Mouse (Mus musculus) thymus, postnatal 25 days (tissue): ENCODE data around the gene Notch2.

Experiments used
- DNase-seq: peaks from one replicate; pipeline ENCODE4 v3.0.0; 2022

The Notch2 gene

DNA sequence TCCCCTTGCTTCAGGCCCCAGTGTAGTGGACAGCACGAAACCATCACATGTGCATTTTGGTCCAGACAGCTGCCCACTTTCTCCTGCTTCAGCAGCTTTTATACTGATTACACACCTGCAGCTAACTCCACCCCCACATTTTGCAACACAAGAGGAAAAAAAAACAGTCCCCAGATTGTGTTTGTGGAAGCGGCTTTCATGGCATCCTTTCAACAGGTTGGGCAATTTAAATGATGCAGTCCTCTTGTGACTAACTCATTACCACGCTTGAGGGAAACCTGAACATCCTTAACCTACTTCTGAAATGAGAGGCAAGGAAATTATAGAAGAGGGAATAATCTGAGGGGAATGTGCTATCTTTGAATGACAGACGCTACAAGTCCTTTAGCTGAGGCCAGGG is 15.0 kb upstream of the Notch2 start:
- no peak for DNase-seq

DNA sequence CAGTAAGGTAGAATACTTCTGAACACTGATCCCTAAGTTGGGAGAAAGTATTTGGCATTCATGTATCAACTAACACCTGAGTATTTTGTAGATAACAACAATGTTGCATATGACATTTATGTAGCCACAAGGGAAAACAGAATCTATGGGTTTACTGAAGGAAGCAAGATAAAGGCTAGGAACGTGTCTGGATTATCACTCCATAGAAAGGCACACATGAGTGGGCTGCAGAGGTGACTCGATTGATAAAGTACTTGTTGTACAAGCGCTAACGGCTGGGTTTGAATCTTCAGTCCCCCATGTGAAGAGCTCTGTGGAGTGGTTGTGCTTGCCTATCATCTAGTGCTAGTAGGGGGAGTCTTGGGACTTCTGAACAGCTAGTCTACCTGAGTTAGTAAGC is 9.8 kb upstream of the Notch2 start:
- DNase-seq, result no peak

DNA sequence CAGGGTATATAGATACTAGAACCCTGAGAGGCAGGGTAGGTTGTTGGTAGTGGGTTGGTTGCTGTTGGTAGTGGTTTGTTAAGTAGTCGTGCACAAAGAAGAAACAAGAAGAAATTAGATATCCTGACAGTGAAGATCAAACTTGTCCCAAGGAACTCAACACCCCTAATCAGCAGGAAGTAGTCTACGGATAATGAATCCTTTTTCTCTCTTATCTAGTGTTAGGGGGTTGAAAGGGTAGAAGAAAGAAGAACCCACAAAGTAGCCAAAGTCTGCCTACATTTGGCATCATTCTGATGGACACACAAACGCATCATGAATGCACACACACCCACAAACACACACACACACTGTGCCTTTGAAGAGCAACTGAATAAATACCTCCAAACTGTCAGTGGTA is 9.1 kb upstream of the Notch2 start:
- DNase-seq, result no peak

- DNase-seq, result no peak
These were observed 8.0 kb upstream of the Notch2 start for GRCm38 (mm10) chr3:98005306-98005705.

DNA sequence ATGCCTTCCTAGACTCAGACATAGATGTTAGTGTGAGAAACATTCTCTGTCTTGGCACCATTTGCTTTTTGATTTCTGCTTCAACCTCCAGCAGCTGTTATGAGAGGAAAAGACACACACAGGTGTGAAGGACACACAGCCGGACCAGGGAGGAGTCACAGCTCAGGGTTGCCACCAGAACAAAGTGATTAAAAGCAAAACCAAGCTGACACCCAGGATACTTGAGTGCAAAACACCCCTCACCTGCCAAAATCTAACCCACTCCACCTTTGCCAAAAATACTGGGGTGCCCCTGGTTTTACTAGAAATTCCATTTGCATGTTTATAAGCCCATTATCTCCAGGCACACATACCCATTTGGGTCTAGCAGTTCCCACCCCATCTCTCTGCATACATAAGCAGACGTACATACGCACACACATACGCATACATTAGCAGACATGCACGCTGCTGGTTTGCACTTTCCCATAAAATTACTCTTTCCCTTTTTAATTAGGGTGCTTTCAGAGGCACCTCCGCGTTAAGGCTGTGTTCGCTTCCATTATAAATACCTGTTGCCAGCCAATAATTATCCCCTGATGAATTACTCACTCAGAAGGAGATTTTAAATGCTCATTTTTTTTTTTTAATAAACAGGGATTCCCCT is 7.2 kb upstream of the Notch2 start:
- DNase-seq, result no peak

- DNase-seq, result no peak
These were observed 6.4 kb upstream of the Notch2 start for GRCm38 (mm10) chr3:98006973-98007372.

DNA sequence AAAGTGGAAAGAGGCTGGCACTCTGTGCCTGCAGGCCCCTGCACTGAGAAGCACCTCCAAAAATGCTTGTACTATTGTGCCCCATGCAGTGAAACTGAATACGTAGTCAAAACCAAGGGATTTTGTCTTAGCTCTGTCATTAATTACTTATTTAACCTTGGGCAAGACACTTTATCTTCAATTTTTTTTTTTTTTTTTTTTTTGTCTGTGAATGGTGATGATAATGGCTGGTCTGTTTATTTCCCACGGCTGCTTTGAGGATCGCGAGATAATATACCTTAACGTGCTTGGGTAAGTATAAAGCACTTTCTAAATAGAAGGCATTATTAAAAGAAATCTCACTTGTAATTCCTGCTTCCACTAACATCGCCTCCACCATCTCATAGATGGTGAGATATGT is 5.2 kb upstream of the Notch2 start:
- DNase-seq, result no peak

GRCm38 (mm10) chr3:98009190-98009840 is 4.0 kb upstream of the Notch2 start:
- no peak for DNase-seq

DNA sequence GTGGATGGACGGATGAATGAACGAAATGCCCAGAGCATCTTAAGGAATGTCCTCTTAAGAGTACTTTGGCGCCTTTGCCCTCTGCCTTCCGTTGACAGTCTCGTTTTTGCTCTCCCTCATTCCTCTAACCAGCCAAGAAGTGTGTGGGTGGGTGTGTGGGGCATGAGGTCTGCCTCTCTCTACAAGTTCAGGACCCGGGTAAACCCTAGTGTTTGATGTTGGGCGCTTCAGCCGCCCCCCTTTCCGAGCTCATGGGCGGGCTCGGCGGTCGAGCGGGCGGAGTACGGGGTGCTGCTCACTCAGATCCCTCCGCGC is 284 bp upstream of the Notch2 start:
- DNase-seq, result no peak

- no peak for DNase-seq
These were observed 2.2 kb downstream of the Notch2 start for GRCm38 (mm10) chr3:98015205-98016171.

GRCm38 (mm10) chr3:98016901-98017591 is 3.7 kb downstream of the Notch2 start:
- no peak for DNase-seq

DNA sequence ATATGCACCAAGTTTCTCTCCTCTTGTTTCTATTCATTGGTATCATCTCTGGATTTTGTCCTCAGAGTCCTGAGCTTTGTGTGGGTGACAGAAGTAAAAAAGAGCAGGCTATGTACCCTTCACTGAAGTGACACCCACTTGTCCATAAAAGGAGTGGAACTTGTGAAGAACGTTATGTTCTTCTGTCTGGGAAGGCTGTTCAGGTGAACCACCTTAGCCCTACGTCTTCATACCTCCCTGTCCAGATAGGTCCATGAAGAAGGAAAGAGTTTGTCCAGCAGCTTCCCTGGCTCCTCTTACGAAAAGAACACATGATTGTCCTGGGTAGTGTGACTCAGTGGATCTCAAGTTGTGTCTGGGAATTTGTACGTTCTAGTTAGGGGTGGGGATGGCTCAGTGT is 4.9 kb downstream of the Notch2 start:
- no peak for DNase-seq

- DNase-seq, result no peak
These were observed 7.3 kb downstream of the Notch2 start for GRCm38 (mm10) chr3:98020431-98021229.

GRCm38 (mm10) chr3:98024288-98024848 is 11.0 kb downstream of the Notch2 start:
- no peak for DNase-seq

- DNase-seq, result no peak
These were observed 12.2 kb downstream of the Notch2 start for GRCm38 (mm10) chr3:98025521-98025920.

GRCm38 (mm10) chr3:98025921-98026880 is 12.9 kb downstream of the Notch2 start:
- DNase-seq, result no peak

DNA sequence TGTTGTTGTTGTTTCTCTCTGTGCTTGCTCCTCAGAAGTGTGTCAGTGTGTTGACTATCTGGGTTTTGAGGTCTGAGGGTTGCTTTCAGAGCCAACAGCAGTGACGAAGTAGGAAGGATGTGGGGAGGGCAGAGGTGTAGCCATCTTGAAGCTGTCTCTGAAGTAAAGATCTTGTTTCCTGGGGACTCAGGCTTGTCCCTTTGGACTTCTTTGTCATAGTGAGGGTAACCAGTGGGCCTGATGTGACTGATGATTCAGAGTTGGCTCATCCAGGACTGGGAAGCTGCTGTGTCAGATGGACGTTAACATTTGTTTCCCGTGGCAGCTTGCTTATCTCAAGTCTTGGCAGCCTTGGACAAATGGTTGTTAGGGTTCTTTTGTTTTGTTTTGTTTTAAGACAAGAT is 14.0 kb downstream of the Notch2 start:
- peak; percentile 12 for DNase-seq

DNA sequence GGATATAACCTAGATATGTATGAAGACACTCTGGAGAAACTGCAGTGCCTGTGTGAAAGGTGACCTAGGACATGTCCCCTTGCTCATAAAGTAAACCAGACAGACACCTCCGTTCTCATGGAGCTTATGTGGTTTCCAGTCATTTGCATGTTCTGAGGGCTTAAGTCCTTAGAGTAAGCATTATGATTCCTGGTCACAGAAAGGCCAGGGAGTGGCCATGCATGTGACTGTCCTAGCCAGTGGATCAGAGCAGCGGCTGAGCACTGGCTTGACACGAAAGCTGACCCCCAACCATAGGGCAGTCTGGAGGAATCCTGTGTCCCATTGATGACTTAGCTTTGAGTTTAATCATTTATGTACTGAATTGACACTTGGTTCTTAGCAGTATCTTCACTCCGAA is 14.7 kb downstream of the Notch2 start:
- DNase-seq, result no peak

GRCm38 (mm10) chr3:98028936-98029335 is 15.6 kb downstream of the Notch2 start:
- DNase-seq, result no peak

- no peak for DNase-seq
These were observed 17.8 kb downstream of the Notch2 start for GRCm38 (mm10) chr3:98031104-98031503.

- DNase-seq, result no peak
These were observed 18.9 kb downstream of the Notch2 start for GRCm38 (mm10) chr3:98032191-98032590.
